Mouse (Mus musculus) adrenal gland, adult 2 months (tissue): Measurements from ENCODE around the gene Pdrg1. TPM values are rescaled to one million over a fixed set of nuclear protein-coding genes. Genes with fewer than 3 reads are reported as not detected.

ENCODE experiments used
- DNase-seq: peaks from one replicate; pipeline ENCODE4 v3.0.0; 2021
- polyA plus RNA-seq: library from polyadenylated mRNA; depleted of rRNA; stranded (reverse); fragments of >200 nt; gene quantifications from 2 replicates; pipeline ENCODE4 v1.2.3, GENCODE M21; 2012
- total RNA-seq, 2 experiments: library from RNA; stranded (reverse); gene quantifications; 2 replicates each; pipeline ENCODE4 v1.2.3; 2021

Pdrg1 gene
- total and polyA plus RNA-seq, 3 experiments: 58.0 to 245 (median 146) TPM

- no peak for DNase-seq
Observed at GRCm38 (mm10) chr2:153031126-153032082, 16.2 kb upstream of the Pdrg1 start, which contains the start of gene Xkr7. Gene Xkr7 (plus strand): TSS chr2:153031852.

GRCm38 (mm10) chr2:153030422-153030821 is 15.2 kb upstream of the Pdrg1 start:
- DNase-seq: no peak

GRCm38 (mm10) chr2:153027501-153027900 is 12.3 kb upstream of the Pdrg1 start:
- DNase-seq: no peak

GRCm38 (mm10) chr2:153026052-153026451 is 10.8 kb upstream of the Pdrg1 start:
- DNase-seq: no peak

GRCm38 (mm10) chr2:153022855-153023254 is 7.6 kb upstream of the Pdrg1 start:
- no peak for DNase-seq

GRCm38 (mm10) chr2:153021163-153021562 is 5.9 kb upstream of the Pdrg1 start:
- DNase-seq: no peak

GRCm38 (mm10) chr2:153019355-153019754 is 4.1 kb upstream of the Pdrg1 start:
- no peak for DNase-seq

GRCm38 (mm10) chr2:153016786-153017185 is 1.6 kb upstream of the Pdrg1 start:
- DNase-seq: no peak

- no peak for DNase-seq
Observed at GRCm38 (mm10) chr2:153015804-153016203, 577 bp upstream of the Pdrg1 start.

GRCm38 (mm10) chr2:153013724-153014515 is 1.3 kb downstream of the Pdrg1 start:
- peak; percentile 70 for DNase-seq

- no peak for DNase-seq
Observed at GRCm38 (mm10) chr2:153009192-153009973, 5.8 kb downstream of the Pdrg1 start.

- peak; percentile 83 for DNase-seq
Observed at GRCm38 (mm10) chr2:153005981-153006380, 9.2 kb downstream of the Pdrg1 start.

- no peak for DNase-seq
Observed at GRCm38 (mm10) chr2:153003681-153004338, 11.4 kb downstream of the Pdrg1 start.

GRCm38 (mm10) chr2:153002492-153003248 is 12.6 kb downstream of the Pdrg1 start:
- DNase-seq: no peak

- DNase-seq: no peak
Observed at GRCm38 (mm10) chr2:152997046-152997445, 18.2 kb downstream of the Pdrg1 start.

GRCm38 (mm10) chr2:152991529-152991928 is 23.7 kb downstream of the Pdrg1 start:
- no peak for DNase-seq

- DNase-seq: no peak
Observed at GRCm38 (mm10) chr2:152985582-152985981, 29.6 kb downstream of the Pdrg1 start.

- DNase-seq: no peak
Observed at GRCm38 (mm10) chr2:152976991-152977390, 38.2 kb downstream of the Pdrg1 start.

- DNase-seq: no peak
Observed at GRCm38 (mm10) chr2:152965555-152965954, 49.7 kb downstream of the Pdrg1 start.

- peak; percentile 88 for DNase-seq
Observed at GRCm38 (mm10) chr2:152962091-152962793, 53.0 kb downstream of the Pdrg1 start, which contains the start of gene Ttll9. Gene Ttll9 (plus strand): TSS chr2:152962485.
